Mouse (Mus musculus) liver, postnatal 0 days (tissue): Measurements from ENCODE around the gene Cfap77. TPM values are rescaled to one million over a fixed set of nuclear protein-coding genes. Genes with fewer than 3 reads are reported as not detected.

Experiments used
- ATAC-seq: fragments of 200-750 bp; cut with Nextera tagmentation; 2 replicates; pipeline ENCODE4 v1.8.0; 2017; ENCODE audit warnings: mild to moderate bottlenecking, moderate library complexity
- DNase-seq: peaks from one replicate; pipeline ENCODE4 v3.0.0-alpha.2; 2016
- H3K27ac ChIP-seq: fragments of 300-500 bp; sonication (generic); 2 replicates; pipeline ENCODE4 v1.5.1; 2014; ENCODE audit warnings: antibody characterized with exemption, moderate library complexity, mild to moderate bottlenecking, low read depth
- H3K27me3 ChIP-seq: fragments of 300-500 bp; sonication (generic); 2 replicates; pipeline ENCODE4 v1.6.1; 2014; ENCODE audit warnings: low read length, control low read depth, mixed read lengths; ENCODE audit not compliant: insufficient read depth
- H3K36me3 ChIP-seq: fragments of 300-500 bp; sonication (generic); replicated peaks from 2 replicates; pipeline ENCODE4 v1.6.1; 2014; ENCODE audit warnings: mild to moderate bottlenecking, control low read depth, low read length, moderate library complexity, mixed read lengths; ENCODE audit not compliant: insufficient read depth
- H3K4me1 ChIP-seq: fragments of 300-500 bp; sonication (generic); 2 replicates; pipeline ENCODE4 v1.6.1; 2014; ENCODE audit warnings: antibody characterized with exemption, mild to moderate bottlenecking, control low read depth; ENCODE audit not compliant: insufficient read depth
- H3K4me2 ChIP-seq: fragments of 300-500 bp; sonication (generic); 2 replicates; pipeline ENCODE4 v1.6.1; 2014; ENCODE audit warnings: low read depth, mild to moderate bottlenecking, low read length, moderate library complexity, mixed read lengths
- H3K4me3 ChIP-seq: fragments of 300-500 bp; sonication (generic); 2 replicates; pipeline ENCODE4 v1.5.1; 2014; ENCODE audit warnings: low read depth, low read length
- H3K9ac ChIP-seq: fragments of 300-500 bp; sonication (generic); replicated peaks from 2 replicates; pipeline ENCODE4 v1.6.1; 2014; ENCODE audit warnings: mild to moderate bottlenecking, moderate library complexity
- H3K9me3 ChIP-seq: fragments of 300-500 bp; sonication (generic); 2 replicates; pipeline ENCODE4 v1.6.1; 2016; ENCODE audit warnings: mild to moderate bottlenecking, control low read depth, low read length, mixed read lengths
- CTCF ChIP-seq: sonication (generic); IDR thresholded peaks from 2 replicates; pipeline ENCODE4 v1.5.1; 2016; ENCODE audit warnings: antibody characterized with exemption, low read depth
- EP300 ChIP-seq: IDR thresholded peaks from 2 replicates; pipeline ENCODE4 v1.6.1; 2016; ENCODE audit warnings: antibody characterized with exemption, low read depth, mild to moderate bottlenecking
- WGBS: fragments of 180-500 bp; shearing (Covaris S2); extraction: QIAGEN DNeasy Blood & Tissue Kit; methylation state at CpG from one replicate; pipeline ENCODE4 v1.1.7; 2014; ENCODE audit not compliant: insufficient replicate concordance; 5-methylcytosine and 5-hydroxymethylcytosine counted together
- polyA plus RNA-seq: library from polyadenylated mRNA; unstranded; fragments of >200 nt; fragmentation: Nextera tagmentation; extraction: Ambion mirVana; gene quantifications from 2 replicates; pipeline ENCODE4 v1.2.1, GENCODE M21; 2015

Gene Cfap77
- polyA plus RNA-seq, 1 experiment from 2014 or later = 0.06 TPM

- ATAC-seq (no peak), DNase-seq (no peak)
- 81% methylated on average over 6 of the region's 6 CpGs for WGBS
- no peak for TF ChIP-seq CTCF
- TF ChIP-seq EP300 = no peak
- no peak overlapping the region for H3K4me3 ChIP-seq
- no peaks in the 10 kb centered on the region for H3K27me3 ChIP-seq
- no peak overlapping the region for H3K27ac ChIP-seq
- peaks cover 32% of the 10 kb centered on the region for H3K36me3 ChIP-seq
- no peaks in the 10 kb centered on the region for H3K4me1 ChIP-seq
- no peak overlapping the region for H3K4me2 ChIP-seq
- no peak overlapping the region for H3K9ac ChIP-seq
- no peaks in the 10 kb centered on the region for H3K9me3 ChIP-seq
These were observed 171.9 kb downstream of the Cfap77 start for GRCm38 (mm10) chr2:28882826-28883485.

GRCm38 (mm10) chr2:28882047-28882446 is 172.8 kb downstream of the Cfap77 start:
- Histone ChIP-seq H3K27me3 (no peaks in the 10 kb centered on the region), H3K27ac (no peak overlapping the region), H3K4me1 (no peaks in the 10 kb centered on the region), H3K36me3 (peaks cover 31% of the 10 kb centered on the region), H3K9me3 (no peaks in the 10 kb centered on the region), H3K4me3 (no peak overlapping the region), H3K4me2 (no peak overlapping the region), H3K9ac (no peak overlapping the region)
- DNase-seq = no peak
- WGBS = 87% methylated on average over 3 of the region's 3 CpGs
- TF ChIP-seq CTCF = no peak
- TF ChIP-seq EP300 = no peak
- no peak for ATAC-seq

GRCm38 (mm10) chr2:28881275-28881674 is 173.6 kb downstream of the Cfap77 start:
- Histone ChIP-seq H3K36me3 (peaks cover 35% of the 10 kb centered on the region), H3K4me3 (no peak overlapping the region), H3K9me3 (no peaks in the 10 kb centered on the region), H3K9ac (no peak overlapping the region), H3K4me1 (no peaks in the 10 kb centered on the region), H3K27me3 (no peaks in the 10 kb centered on the region), H3K4me2 (no peak overlapping the region), H3K27ac (no peak overlapping the region)
- whole genome bisulfite sequencing = 80% methylated on average over 3 of the region's 3 CpGs
- no peak for DNase-seq
- TF ChIP-seq EP300 = no peak
- ATAC-seq = no peak

Other genes with a start within 250 kb of the Cfap77 start
- 3.1 and 3.3 TPM in 2 replicates for gene Gtf3c4, start 214.7 kb downstream of the Cfap77 start, polyA plus RNA-seq
- 4.2 and 4.4 TPM in 2 replicates for gene Ddx31, start 214.7 kb downstream of the Cfap77 start, polyA plus RNA-seq
- gene Barhl1, start 138.4 kb downstream of the Cfap77 start, polyA plus RNA-seq = not detected in 2 replicates
- 3.0 and 3.1 TPM in 2 replicates for gene Ttf1, start 5.2 kb upstream of the Cfap77 start, polyA plus RNA-seq
- 2.6 and 3.3 TPM in 2 replicates for gene Setx, start 69.1 kb upstream of the Cfap77 start, polyA plus RNA-seq
- 0.27 and 0.38 TPM in 2 replicates for gene Ntng2, start 197.9 kb upstream of the Cfap77 start, polyA plus RNA-seq